Mouse (Mus musculus) limb, embryonic 11.5 days (tissue): ENCODE measurements around the gene Upk2. TPM values are rescaled to one million over a fixed set of nuclear protein-coding genes. Genes with fewer than 3 reads are reported as not detected.
"Not testable (repeated sequence)": the region's sequence is repeated elsewhere in the genome, so short reads cannot be mapped to it uniquely, and the experiment has no call there.

Source experiments
- ATAC-seq: fragments of 200-750 bp; cut with Nextera tagmentation; 2 replicates; pipeline ENCODE4 v1.8.0; 2017; ENCODE audit warnings: low read depth; ENCODE audit not compliant: insufficient number of reproducible peaks, low FRiP score, low TSS enrichment
- DNase-seq: peaks from one replicate; pipeline ENCODE4 v3.0.0-alpha.2; 2015; ENCODE audit warnings: low spot score
- H3K27ac ChIP-seq: fragments of 300-500 bp; sonication (generic); replicated peaks from 2 replicates; pipeline ENCODE4 v1.5.1; 2014; ENCODE audit warnings: low read depth, mild to moderate bottlenecking, low read length
- H3K27me3 ChIP-seq: fragments of 300-500 bp; sonication (generic); 2 replicates; pipeline ENCODE4 v1.6.1; 2014; ENCODE audit warnings: mild to moderate bottlenecking, low read length, mixed read lengths; ENCODE audit not compliant: control insufficient read depth, insufficient read depth
- H3K36me3 ChIP-seq: fragments of 300-500 bp; sonication (generic); 2 replicates; pipeline ENCODE4 v1.6.1; 2014; ENCODE audit warnings: mild to moderate bottlenecking, low read length, moderate library complexity, mixed read lengths; ENCODE audit not compliant: control insufficient read depth, insufficient read depth
- H3K4me1 ChIP-seq: fragments of 300-500 bp; sonication (generic); 2 replicates; pipeline ENCODE4 v1.6.1; 2014; ENCODE audit warnings: low read length, mixed read lengths; ENCODE audit not compliant: control insufficient read depth, insufficient read depth
- H3K4me2 ChIP-seq: fragments of 300-500 bp; sonication (generic); 2 replicates; pipeline ENCODE4 v1.6.1; 2014; ENCODE audit warnings: low read depth, mild to moderate bottlenecking, moderate library complexity; ENCODE audit not compliant: severe bottlenecking
- H3K4me3 ChIP-seq: fragments of 300-500 bp; sonication (generic); 2 replicates; pipeline ENCODE4 v1.5.1; 2014; ENCODE audit warnings: low read depth, low read length
- H3K9ac ChIP-seq: fragments of 300-500 bp; sonication (generic); 2 replicates; pipeline ENCODE4 v1.6.1; 2014; ENCODE audit warnings: mild to moderate bottlenecking, low read length
- H3K9me3 ChIP-seq: fragments of 300-500 bp; sonication (generic); 2 replicates; pipeline ENCODE4 v1.6.1; 2016; ENCODE audit warnings: low read length; ENCODE audit not compliant: control insufficient read depth
- WGBS: fragments of 180-500 bp; shearing (Covaris S2); extraction: QIAGEN DNeasy Blood & Tissue Kit; methylation state at CpG from one replicate; pipeline ENCODE4 v1.1.7; 2014; 5-methylcytosine and 5-hydroxymethylcytosine counted together
- polyA plus RNA-seq: library from polyadenylated mRNA; unstranded; fragments of >200 nt; fragmentation: Nextera tagmentation; extraction: Ambion mirVana; gene quantifications from 2 replicates; pipeline ENCODE4 v1.2.1, GENCODE M21; 2014

The Upk2 gene
- polyA plus RNA-seq, 1 experiment from 2014 or later = 0.59 TPM

- DNase-seq = no peak
- no peak for ATAC-seq
- no peaks in the 10 kb centered on the region for H3K4me1 ChIP-seq
- no peaks in the 10 kb centered on the region for H3K27me3 ChIP-seq
- H3K27ac ChIP-seq = no peak overlapping the region
- H3K4me3 ChIP-seq = no peak overlapping the region
- H3K4me2 ChIP-seq = no peak overlapping the region
- WGBS = 82% methylated on average over 6 of the region's 6 CpGs
- no peaks in the 10 kb centered on the region for H3K9me3 ChIP-seq
- no peak overlapping the region for H3K9ac ChIP-seq
- no peaks in the 10 kb centered on the region for H3K36me3 ChIP-seq
Measured at GRCm38 (mm10) chr9:44435747-44436146, 19.0 kb downstream of the Upk2 start.

GRCm38 (mm10) chr9:44432577-44433185, 22.1 kb downstream of the Upk2 start:
- Histone ChIP-seq H3K27ac (no peak overlapping the region), H3K27me3 (no peaks in the 10 kb centered on the region), H3K4me3 (no peak overlapping the region), H3K4me2 (no peak overlapping the region), H3K9ac (no peak overlapping the region), H3K36me3 (no peaks in the 10 kb centered on the region), H3K4me1 (no peaks in the 10 kb centered on the region), H3K9me3 (no peaks in the 10 kb centered on the region)
- WGBS = 45% methylated on average over 5 of the region's 5 CpGs
- no peak for DNase-seq
- no peak for ATAC-seq

- Histone ChIP-seq H3K36me3 (no peaks in the 10 kb centered on the region), H3K27me3 (no peaks in the 10 kb centered on the region), H3K9ac (no peak overlapping the region), H3K4me1 (no peaks in the 10 kb centered on the region), H3K4me2 (no peak overlapping the region), H3K4me3 (no peak overlapping the region), H3K9me3 (no peaks in the 10 kb centered on the region), H3K27ac (no peak overlapping the region)
- ATAC-seq = no peak
- DNase-seq = no peak
- WGBS = 94% methylated on average over 4 of the region's 4 CpGs
Measured at GRCm38 (mm10) chr9:44423576-44423975, 31.2 kb downstream of the Upk2 start.

- 71% methylated on average over 5 of the region's 5 CpGs for WGBS
- no peak overlapping the region for H3K4me3 ChIP-seq
- no peak for ATAC-seq
Measured at GRCm38 (mm10) chr9:44420280-44420898, 34.4 kb downstream of the Upk2 start.

GRCm38 (mm10) chr9:44419730-44420129, 35.0 kb downstream of the Upk2 start:
- 94% methylated on average over 9 of the region's 9 CpGs for WGBS
- not testable (repeated sequence) for ATAC-seq, H3K4me2 ChIP-seq, H3K9me3 ChIP-seq, H3K4me3 ChIP-seq, H3K36me3 ChIP-seq, H3K27me3 ChIP-seq, DNase-seq, H3K4me1 ChIP-seq, H3K9ac ChIP-seq, H3K27ac ChIP-seq

More at GRCm38 (mm10) chr9:44420280-44420898, 34.4 kb downstream of the Upk2 start:
- DNase-seq = no peak
- no peak overlapping the region for H3K27ac ChIP-seq
- H3K9ac ChIP-seq = no peak overlapping the region
- no peaks in the 10 kb centered on the region for H3K36me3 ChIP-seq
- H3K4me2 ChIP-seq = no peak overlapping the region
- H3K4me1 ChIP-seq = peaks cover 7% of the 10 kb centered on the region
- H3K27me3 ChIP-seq = no peaks in the 10 kb centered on the region
- H3K9me3 ChIP-seq = no peaks in the 10 kb centered on the region

- no peak for DNase-seq
- Histone ChIP-seq H3K4me1 (peaks cover 7% of the 10 kb centered on the region), H3K27me3 (no peaks in the 10 kb centered on the region), H3K9me3 (no peaks in the 10 kb centered on the region), H3K27ac (peak within 1 kb of the TSS; percentile 42; the same call in 1 of the 2 replicates), H3K36me3 (peaks cover 2% of the 10 kb centered on the region; the same call in 1 of the 2 replicates), H3K9ac (peak within 1 kb of the TSS; percentile 72), H3K4me2 (peak within 1 kb of the TSS; percentile 93), H3K4me3 (peak within 1 kb of the TSS; percentile 88)
- ATAC-seq = no peak
- 83% methylated on average over 14 of the region's 14 CpGs for WGBS
Measured at GRCm38 (mm10) chr9:44418519-44419385, 36.0 kb downstream of the Upk2 start, which contains the start of gene Ccdc84. TSS of gene Ccdc84 (minus strand) at chr9:44418569.

GRCm38 (mm10) chr9:44417892-44418363, 36.8 kb downstream of the Upk2 start:
- Histone ChIP-seq H3K9ac (peak overlapping the region; percentile 72), H3K9me3 (no peaks in the 10 kb centered on the region), H3K27ac (peak overlapping the region; percentile 42; the same call in 1 of the 2 replicates), H3K27me3 (no peaks in the 10 kb centered on the region), H3K4me1 (peaks cover 7% of the 10 kb centered on the region), H3K4me2 (peak overlapping the region; percentile 93), H3K36me3 (peaks cover 6% of the 10 kb centered on the region; the same call in 1 of the 2 replicates), H3K4me3 (peak overlapping the region; percentile 88)
- WGBS = under 1% methylated on average over 38 of the region's 38 CpGs
- ATAC-seq = peak; percentile 94
- peak; percentile 96 for DNase-seq
